Mouse (Mus musculus) testis, adult 2 months (tissue): ENCODE measurements at regions not wholly inside any gene's neighbourhood (a gene's known extent, or its start where the extent isn't known, plus 50 kb on each side); places are given as distances from the start of the nearest gene placed in this dataset.

ENCODE experiments used
- CTCF ChIP-seq: fragments of 200-500 bp; IDR thresholded peaks from 2 replicates; pipeline ENCODE4 v1.5.1; 2012; ENCODE audit warnings: low read depth, mild to moderate bottlenecking, inconsistent platforms, low read length, moderate library complexity; ENCODE audit not compliant: control insufficient read depth, insufficient read depth, insufficient replicate concordance
- POLR2A ChIP-seq: fragments of 200-500 bp; IDR thresholded peaks from 2 replicates; pipeline ENCODE4 v1.6.1; 2012; ENCODE audit warnings: low read depth, mild to moderate bottlenecking, inconsistent platforms, low read length, moderate library complexity; ENCODE audit not compliant: control insufficient read depth

DNA sequence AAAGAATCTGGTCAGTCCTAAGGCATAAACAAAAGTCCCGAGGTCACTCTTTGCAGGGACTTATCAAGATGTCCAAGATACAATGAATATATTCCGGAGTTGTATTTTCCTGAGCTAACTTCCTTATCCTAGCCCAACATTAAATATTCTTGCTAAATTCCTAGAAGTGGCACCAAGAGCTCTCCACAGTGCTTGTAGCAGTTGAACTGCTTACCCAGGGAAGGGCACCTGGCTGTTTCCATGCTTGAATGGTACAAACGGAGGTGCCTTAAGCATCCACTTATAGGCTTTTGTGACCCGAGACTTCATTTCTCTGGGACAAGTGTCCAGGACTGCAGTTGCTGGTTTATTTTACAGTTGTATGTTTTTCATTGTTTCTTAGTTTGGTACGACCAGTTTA, 115.1 kb upstream of the Slc25a36 start:
- TF ChIP-seq CTCF = no peak
- TF ChIP-seq POLR2A = no peak
